Mouse (Mus musculus): ENCODE results near the gene Tnip3.

The Tnip3 gene

DNA sequence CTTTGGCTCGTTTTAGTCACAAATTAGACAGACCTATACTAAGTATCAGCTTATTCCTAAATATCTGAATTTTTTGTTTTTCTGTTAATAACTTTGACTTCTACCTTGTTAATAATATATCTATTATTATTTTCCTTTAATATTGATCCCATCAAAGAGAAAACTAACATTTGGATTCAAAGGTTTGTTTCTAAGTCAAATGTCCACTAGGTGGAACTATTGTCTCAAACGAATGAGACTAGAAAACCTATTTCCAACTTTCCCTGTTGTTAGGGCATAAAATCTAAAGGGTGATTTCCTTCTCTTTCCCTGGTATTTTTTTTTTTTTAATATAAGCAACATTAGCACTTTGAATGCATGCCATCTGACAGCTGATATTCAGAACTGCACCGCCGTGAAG is 126.3 kb downstream of the Tnip3 start:
- no peak for DNase-seq

GRCm38 (mm10) chr6:65661272-65661671 is 136.2 kb downstream of the Tnip3 start:
- DNase-seq: no peak

DNA sequence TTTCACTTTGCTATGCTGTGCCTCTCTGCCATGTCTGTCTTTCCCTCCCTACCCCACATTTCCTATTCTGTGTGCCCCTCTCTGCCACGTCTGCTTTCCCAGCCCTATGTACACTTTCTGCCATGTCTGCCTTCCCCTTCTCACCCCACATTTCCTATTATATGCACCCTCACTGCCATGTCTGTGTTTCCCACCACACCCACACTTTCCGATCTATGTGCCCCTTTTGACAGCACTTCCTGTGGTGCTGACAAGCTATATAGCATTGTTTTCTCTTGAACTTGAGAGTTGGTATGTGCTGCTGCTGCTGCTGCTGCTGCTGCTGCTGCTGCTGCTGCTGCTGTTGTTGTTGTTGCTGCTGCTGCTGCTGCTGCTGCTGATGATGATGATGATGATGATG is 136.9 kb downstream of the Tnip3 start:
- no peak for DNase-seq

GRCm38 (mm10) chr6:65663990-65664389 is 138.9 kb downstream of the Tnip3 start:
- DNase-seq: no peak

DNA sequence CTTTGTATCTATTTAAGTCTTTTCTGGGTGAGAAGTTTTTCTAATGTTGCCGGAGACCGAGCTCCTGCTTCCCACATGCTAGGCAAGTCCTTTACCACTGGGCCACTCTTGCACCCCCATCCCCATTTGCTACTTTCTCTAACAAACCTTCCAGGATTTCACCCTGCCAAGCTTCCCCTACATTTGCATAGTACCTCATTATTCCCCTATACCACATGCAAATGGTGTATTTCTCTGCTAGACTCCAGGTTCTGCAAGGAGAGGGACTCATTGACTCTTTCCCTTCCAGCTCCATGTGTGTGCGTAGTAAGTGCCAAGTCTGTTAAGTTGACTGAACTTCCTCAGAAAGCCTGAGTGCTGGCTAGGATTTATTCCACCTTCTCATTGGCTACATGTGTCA is 141.2 kb downstream of the Tnip3 start:
- DNase-seq: no peak

DNA sequence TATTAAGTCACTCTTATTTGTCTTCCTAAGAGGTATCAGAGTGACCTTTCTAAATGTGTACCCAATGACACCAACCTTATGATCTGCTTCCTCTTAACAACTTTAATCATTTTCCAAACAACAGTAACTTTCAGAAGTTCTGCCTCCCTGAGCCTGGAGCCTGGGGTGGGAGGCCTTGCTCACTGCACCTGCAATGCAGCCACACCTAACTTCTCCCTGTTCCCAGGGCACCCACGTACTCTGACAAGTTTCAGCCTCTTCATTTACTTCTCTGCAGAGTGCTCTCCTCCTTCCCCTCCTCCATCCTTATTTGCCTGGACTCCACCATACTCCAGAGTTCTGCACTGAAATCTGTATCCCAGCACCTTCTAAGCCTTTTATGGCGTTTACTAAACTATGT is 144.9 kb downstream of the Tnip3 start:
- DNase-seq: no peak

- DNase-seq: no peak
These were observed 145.9 kb downstream of the Tnip3 start for GRCm38 (mm10) chr6:65670981-65671411.

DNA sequence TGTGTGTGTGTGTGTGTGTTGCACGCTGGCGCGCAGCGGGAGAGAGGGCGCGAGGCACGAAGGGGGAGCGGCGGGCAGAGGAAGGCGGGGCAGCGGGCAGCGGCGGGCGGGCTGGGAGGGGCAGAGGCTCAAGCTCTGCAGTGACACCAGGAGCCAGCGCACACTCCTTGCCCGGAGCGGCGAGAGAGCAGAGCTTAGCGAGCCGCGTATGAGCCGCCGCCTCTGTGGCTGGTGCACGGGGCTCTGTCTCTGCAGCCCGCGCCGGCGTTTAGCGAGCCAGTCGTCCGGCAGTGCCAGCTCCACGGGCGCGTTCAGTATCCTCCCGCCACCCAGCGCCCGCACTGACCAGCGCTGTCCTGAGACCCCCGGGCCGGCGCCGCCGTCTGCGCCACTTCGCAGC is 146.3 kb downstream of the Tnip3 start, which contains the start of gene Ndnf:
Gene Ndnf, plus strand, starts transcription at position 140 of the 400 bp plus-strand sequence.
- peak; percentile 39 for DNase-seq

GRCm38 (mm10) chr6:65672131-65673031 is 147.3 kb downstream of the Tnip3 start:
- DNase-seq: peak; percentile 6
